Mouse (Mus musculus) heart, postnatal 0 days (tissue): ENCODE results near the gene Eps15l1. TPM values are rescaled to one million over a fixed set of nuclear protein-coding genes. Genes with fewer than 3 reads are reported as not detected.

Experiments
- ATAC-seq: fragments of 200-750 bp; cut with Nextera tagmentation; 2 replicates; pipeline ENCODE4 v1.8.0; 2017; ENCODE audit warnings: low read depth, moderate number of reproducible peaks, moderate library complexity; ENCODE audit not compliant: insufficient read depth
- DNase-seq: peaks from one replicate; pipeline ENCODE4 v3.0.0-alpha.2; 2016; ENCODE audit warnings: low spot score
- H3K27ac ChIP-seq: fragments of 300-500 bp; sonication (generic); 2 replicates; pipeline ENCODE4 v1.5.1; 2014; ENCODE audit warnings: low read depth, mild to moderate bottlenecking
- H3K27me3 ChIP-seq: fragments of 300-500 bp; sonication (generic); 2 replicates; pipeline ENCODE4 v1.6.1; 2014; ENCODE audit warnings: low read length, mixed read lengths; ENCODE audit not compliant: control insufficient read depth, insufficient read depth
- H3K36me3 ChIP-seq: fragments of 300-500 bp; sonication (generic); replicated peaks from 2 replicates; pipeline ENCODE4 v1.6.1; 2014; ENCODE audit warnings: low read length, mixed read lengths; ENCODE audit not compliant: control insufficient read depth, insufficient read depth
- H3K4me1 ChIP-seq: fragments of 300-500 bp; sonication (generic); 2 replicates; pipeline ENCODE4 v1.6.1; 2014; ENCODE audit warnings: antibody characterized with exemption; ENCODE audit not compliant: control insufficient read depth, insufficient read depth
- H3K4me2 ChIP-seq: fragments of 300-500 bp; sonication (generic); 2 replicates; pipeline ENCODE4 v1.6.1; 2014; ENCODE audit warnings: low read depth, mild to moderate bottlenecking, low read length, moderate library complexity
- H3K4me3 ChIP-seq: fragments of 300-500 bp; sonication (generic); 2 replicates; pipeline ENCODE4 v1.5.1; 2014; ENCODE audit warnings: low read depth, low read length
- H3K9ac ChIP-seq: fragments of 300-500 bp; sonication (generic); replicated peaks from 2 replicates; pipeline ENCODE4 v1.6.1; 2014; ENCODE audit warnings: low read depth, low read length, mixed read lengths
- H3K9me3 ChIP-seq: fragments of 300-500 bp; sonication (generic); replicated peaks from 2 replicates; pipeline ENCODE4 v1.6.1; 2016; ENCODE audit warnings: low read length; ENCODE audit not compliant: control insufficient read depth
- CTCF ChIP-seq: IDR thresholded peaks from 2 replicates; pipeline ENCODE4 v1.5.1; 2016; ENCODE audit warnings: antibody characterized with exemption, control low read depth, low read depth
- EP300 ChIP-seq: IDR thresholded peaks from 2 replicates; pipeline ENCODE4 v1.6.1; 2016; ENCODE audit warnings: antibody characterized with exemption, low read depth
- WGBS: fragments of 180-500 bp; shearing (Covaris S2); extraction: QIAGEN DNeasy Blood & Tissue Kit; methylation state at CpG from one replicate; pipeline ENCODE4 v1.1.7; 2014; 5-methylcytosine and 5-hydroxymethylcytosine counted together
- polyA plus RNA-seq: library from polyadenylated mRNA; unstranded; fragments of >200 nt; fragmentation: Nextera tagmentation; extraction: Ambion mirVana; gene quantifications from 2 replicates; pipeline ENCODE4 v1.2.1, GENCODE M21; 2015
- total RNA-seq: library from RNA; depleted of rRNA; stranded (reverse); fragments of >200 nt; gene quantifications from 2 replicates; pipeline ENCODE4 v1.2.3, GENCODE M21; 2014; ENCODE audit warnings: low replicate concordance

The Eps15l1 gene
- total and polyA plus RNA-seq, 2 experiments from 2014 or later, result 24.9 to 52.7 TPM

DNA sequence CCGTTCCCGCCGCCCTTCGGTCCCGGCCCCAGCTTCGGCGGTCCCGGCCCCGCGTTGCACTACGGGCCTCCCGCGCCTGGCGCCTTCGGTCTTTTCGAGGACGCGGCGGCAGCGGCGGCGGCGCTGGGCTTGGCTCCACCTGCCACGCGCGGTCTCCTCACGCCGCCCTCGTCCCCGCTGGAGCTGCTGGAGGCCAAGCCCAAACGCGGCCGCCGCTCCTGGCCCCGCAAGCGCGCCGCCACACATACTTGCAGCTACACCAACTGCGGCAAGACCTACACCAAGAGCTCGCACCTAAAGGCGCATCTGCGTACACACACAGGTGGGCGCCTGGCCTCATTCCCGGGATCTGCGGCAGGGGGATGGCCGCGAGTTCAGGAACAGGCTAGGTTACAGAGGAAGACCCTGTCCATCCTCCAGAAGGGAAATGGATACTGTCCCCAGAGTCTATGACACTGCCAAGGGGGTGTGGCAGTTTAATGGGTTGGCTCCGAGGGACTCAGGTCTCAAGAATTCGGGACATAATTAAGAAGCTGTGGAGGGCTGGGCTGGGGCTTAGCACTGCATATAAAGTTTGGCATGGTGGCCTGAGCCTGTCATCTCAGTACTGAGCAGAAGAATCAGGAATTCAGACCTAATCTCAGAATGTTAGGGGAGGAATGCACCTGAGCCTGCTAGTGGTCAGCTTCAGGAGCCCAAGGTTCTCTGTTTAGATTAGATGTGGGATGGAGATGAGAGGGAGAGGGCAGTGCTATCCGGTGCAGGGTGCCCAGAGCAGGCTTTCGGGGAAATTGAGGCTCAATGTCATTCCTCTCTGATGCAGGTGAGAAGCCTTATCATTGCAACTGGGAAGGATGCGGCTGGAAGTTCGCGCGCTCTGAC is 101.1 kb downstream of the Eps15l1 start:
- Histone ChIP-seq H3K36me3 (peaks cover 6% of the 10 kb centered on the region; the same call in 1 of the 2 replicates), H3K9me3 (no peaks in the 10 kb centered on the region), H3K4me2 (peak overlapping the region; percentile 95), H3K27ac (peak overlapping the region; percentile 92), H3K4me3 (peak overlapping the region; percentile 68), H3K27me3 (no peaks in the 10 kb centered on the region), H3K9ac (peak overlapping the region; percentile 89), H3K4me1 (peaks cover 33% of the 10 kb centered on the region)
- 10% methylated on average over 53 of the region's 55 CpGs for WGBS
- ATAC-seq (no peak), DNase-seq (no peak)
- TF ChIP-seq CTCF (no peak), EP300 (no peak)

DNA sequence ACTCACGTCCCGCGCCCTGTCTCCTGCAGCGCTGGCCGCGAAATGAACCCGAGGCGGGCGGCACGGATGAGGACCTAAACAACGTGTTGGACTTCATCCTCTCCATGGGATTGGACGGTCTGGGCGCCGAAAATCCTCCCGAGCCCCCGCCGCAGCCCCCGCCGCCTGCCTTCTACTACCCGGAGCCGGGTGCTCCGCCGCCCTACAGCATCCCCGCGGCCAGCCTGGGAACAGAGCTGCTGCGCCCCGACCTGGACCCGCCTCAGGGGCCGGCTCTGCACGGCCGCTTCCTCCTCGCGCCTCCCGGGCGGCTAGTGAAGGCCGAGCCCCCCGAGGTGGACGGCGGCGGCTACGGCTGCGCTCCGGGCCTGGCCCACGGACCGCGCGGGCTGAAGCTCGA is 101.9 kb downstream of the Eps15l1 start:
- TF ChIP-seq EP300, result no peak
- peaks cover 33% of the 10 kb centered on the region for H3K4me1 ChIP-seq
- DNase-seq (no peak), ATAC-seq (peak; percentile 2)
- H3K36me3 ChIP-seq, result peaks cover 6% of the 10 kb centered on the region; the same call in 1 of the 2 replicates
- H3K27ac ChIP-seq, result peak overlapping the region; percentile 92
- H3K9ac ChIP-seq, result peak overlapping the region; percentile 89
- H3K27me3 ChIP-seq, result no peaks in the 10 kb centered on the region
- H3K4me2 ChIP-seq, result peak overlapping the region; percentile 95
- no peaks in the 10 kb centered on the region for H3K9me3 ChIP-seq
- H3K4me3 ChIP-seq, result peak overlapping the region; percentile 68
- under 1% methylated on average over 46 of the region's 48 CpGs for WGBS

DNA sequence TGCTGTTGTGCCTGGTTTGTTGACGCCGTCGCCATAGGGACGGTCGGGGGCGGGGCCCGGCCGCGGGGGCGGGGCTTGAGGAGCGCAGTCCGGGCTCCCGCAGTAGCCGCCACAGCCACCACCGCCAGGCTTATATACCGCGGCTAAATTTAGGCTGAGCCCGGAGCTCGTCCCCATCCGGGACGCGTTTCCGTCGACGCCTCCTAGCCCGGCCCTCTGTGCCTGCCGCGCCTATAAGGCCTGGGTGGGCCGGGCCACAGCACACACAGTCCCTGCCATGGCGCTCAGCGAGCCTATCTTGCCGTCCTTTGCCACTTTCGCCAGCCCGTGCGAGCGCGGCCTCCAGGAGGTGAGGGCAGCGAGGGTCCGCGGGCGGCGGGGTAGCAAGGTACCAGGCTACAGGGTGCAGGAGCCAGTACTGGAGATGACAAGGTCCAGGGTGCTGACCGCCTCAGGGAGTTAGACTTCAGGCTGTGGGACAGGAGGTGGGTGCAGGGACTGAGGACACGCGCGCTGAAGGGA is 102.4 kb downstream of the Eps15l1 start, which contains the start of gene Klf2:
Gene Klf2, plus strand, starts transcription at position 233 of the 522 bp plus-strand sequence.
- TF ChIP-seq CTCF, result no peak
- peak; percentile 92; the same call in 1 of the 2 replicates for TF ChIP-seq EP300
- Histone ChIP-seq H3K27me3 (no peaks in the 10 kb centered on the region), H3K4me1 (peaks cover 33% of the 10 kb centered on the region), H3K36me3 (peaks cover 6% of the 10 kb centered on the region; the same call in 1 of the 2 replicates), H3K27ac (peak within 1 kb of the TSS; percentile 92), H3K9ac (peak within 1 kb of the TSS; percentile 89), H3K4me3 (peak within 1 kb of the TSS; percentile 68), H3K9me3 (no peaks in the 10 kb centered on the region), H3K4me2 (peak within 1 kb of the TSS; percentile 95)
- peak; percentile 96 for DNase-seq
- under 1% methylated on average over 45 of the region's 46 CpGs for WGBS
- ATAC-seq, result peak; percentile 98

DNA sequence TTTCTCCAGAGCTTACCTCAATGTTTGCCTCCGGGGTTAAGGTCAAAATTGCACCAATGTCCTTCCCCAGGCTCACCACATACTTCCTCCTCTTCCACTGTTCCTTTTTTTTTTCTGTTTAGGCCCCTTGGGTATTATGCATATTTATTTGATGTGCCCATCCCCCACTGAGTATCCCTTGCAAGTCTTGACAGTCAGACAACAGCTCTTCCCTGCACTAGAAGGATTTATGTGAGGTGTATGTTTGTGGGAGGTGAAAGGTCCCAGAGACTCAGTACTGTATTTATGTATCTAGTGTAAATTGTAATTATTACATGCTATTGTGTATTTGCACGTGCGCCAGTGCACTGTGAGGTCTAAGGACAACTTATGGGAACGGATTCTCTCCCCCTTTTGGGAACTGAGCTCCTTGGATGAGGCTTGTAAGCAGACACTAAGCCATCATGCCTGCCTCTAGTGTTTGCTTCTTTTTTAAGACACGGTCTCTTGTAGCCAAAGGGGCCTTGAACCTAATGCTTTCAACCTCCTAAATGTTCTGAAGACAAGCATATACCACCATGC is 103.4 kb downstream of the Eps15l1 start:
- Histone ChIP-seq H3K4me2 (no peak overlapping the region), H3K27ac (no peak overlapping the region), H3K36me3 (peaks cover 6% of the 10 kb centered on the region; the same call in 1 of the 2 replicates), H3K4me3 (no peak overlapping the region), H3K9me3 (no peaks in the 10 kb centered on the region), H3K4me1 (peaks cover 26% of the 10 kb centered on the region), H3K27me3 (no peaks in the 10 kb centered on the region), H3K9ac (no peak overlapping the region)
- ATAC-seq, result no peak
- 60% methylated on average over 5 of the region's 5 CpGs for WGBS
- no peak for DNase-seq
- TF ChIP-seq CTCF, result no peak

DNA sequence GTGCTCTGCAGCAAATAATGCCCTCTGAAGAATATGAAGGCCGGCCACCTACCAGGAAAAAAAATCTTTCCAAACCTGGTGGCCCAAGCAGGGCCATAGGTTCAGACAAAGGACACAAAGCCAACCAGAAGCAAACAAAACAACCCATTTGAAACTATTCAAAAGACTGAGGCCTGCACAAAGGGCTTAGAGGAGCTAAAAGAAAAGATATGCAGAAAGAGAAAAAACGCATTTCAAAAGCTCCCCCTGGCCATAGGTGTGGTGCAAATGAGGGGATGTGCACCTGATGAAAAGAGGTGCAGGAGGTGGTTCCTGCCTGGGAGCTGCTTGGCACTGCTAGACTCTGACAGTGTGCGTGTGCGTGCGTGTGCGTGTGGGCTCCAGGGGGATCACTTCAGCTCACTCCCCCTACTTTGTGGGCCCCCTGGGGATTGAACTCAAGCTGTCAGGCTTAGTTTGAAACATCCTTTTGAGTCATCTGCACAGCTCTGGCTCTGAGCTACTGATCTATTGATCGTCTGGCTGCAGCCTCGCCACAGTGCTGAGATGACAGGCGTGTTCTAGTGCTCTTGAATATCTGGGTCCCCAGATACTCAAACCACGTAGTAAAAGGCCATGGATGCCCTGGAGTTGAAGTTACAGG is 105.1 kb downstream of the Eps15l1 start:
- WGBS, result 79% methylated on average over 10 of the region's 10 CpGs
- DNase-seq (no peak), ATAC-seq (no peak)
- Histone ChIP-seq H3K9me3 (no peaks in the 10 kb centered on the region), H3K4me2 (no peak overlapping the region), H3K4me3 (no peak overlapping the region), H3K27me3 (no peaks in the 10 kb centered on the region), H3K36me3 (peaks cover 2% of the 10 kb centered on the region; the same call in 1 of the 2 replicates), H3K27ac (no peak overlapping the region), H3K9ac (no peak overlapping the region), H3K4me1 (peaks cover 18% of the 10 kb centered on the region)
- TF ChIP-seq EP300, result no peak
- no peak for TF ChIP-seq CTCF
